Mouse (Mus musculus) heart, postnatal 0 days (tissue): ENCODE results near the gene Tlr11.

Experiments used
- CTCF ChIP-seq: IDR thresholded peaks from 2 replicates; pipeline ENCODE4 v1.5.1; 2016; ENCODE audit warnings: antibody characterized with exemption, control low read depth, low read depth
- EP300 ChIP-seq: IDR thresholded peaks from 2 replicates; pipeline ENCODE4 v1.6.1; 2016; ENCODE audit warnings: antibody characterized with exemption, low read depth

GRCm38 (mm10) chr14:50356725-50357124 is 989 bp upstream of the Tlr11 start:
- TF ChIP-seq CTCF (no peak), EP300 (no peak)
